Mouse (Mus musculus): Measurements from ENCODE around the gene Zfp609.

GRCm38 (mm10) chr9:65648730-65649129 is 178.6 kb downstream of the Zfp609 start:
- TF ChIP-seq CTCF (IDR thresholded peaks at IDR 0.05) (no peak), POLR2A (IDR thresholded peaks at IDR 0.05; ENCODE audit: insufficient read depth, low read depth, low read length) (no peak)

Data from heart, adult 2 months (tissue).